Mouse (Mus musculus) neural tube, embryonic 13.5 days (tissue): Measurements from ENCODE around the gene Vmn1r221. TPM values are rescaled to one million over a fixed set of nuclear protein-coding genes. Genes with fewer than 3 reads are reported as not detected.
"Not testable (repeated sequence)": the region's sequence is repeated elsewhere in the genome, so short reads cannot be mapped to it uniquely, and the experiment has no call there.

Experiments used
- ATAC-seq: fragments of 200-750 bp; cut with Nextera tagmentation; 2 replicates; pipeline ENCODE4 v1.8.0; 2017; ENCODE audit warnings: low read depth, mild to moderate bottlenecking, moderate TSS enrichment, moderate library complexity
- H3K27ac ChIP-seq: fragments of 300-500 bp; sonication (generic); replicated peaks from 2 replicates; pipeline ENCODE4 v1.5.1; 2015; ENCODE audit warnings: moderate library complexity, mild to moderate bottlenecking, inconsistent platforms
- H3K27me3 ChIP-seq: fragments of 300-500 bp; sonication (generic); 2 replicates; pipeline ENCODE4 v1.6.1; 2015; ENCODE audit warnings: mild to moderate bottlenecking, inconsistent platforms
- H3K36me3 ChIP-seq: fragments of 300-500 bp; sonication (generic); 2 replicates; pipeline ENCODE4 v1.6.1; 2015; ENCODE audit warnings: mild to moderate bottlenecking, inconsistent platforms
- H3K4me1 ChIP-seq: fragments of 300-500 bp; sonication (generic); replicated peaks from 2 replicates; pipeline ENCODE4 v1.6.1; 2015; ENCODE audit warnings: inconsistent platforms
- H3K4me2 ChIP-seq: fragments of 300-500 bp; sonication (generic); 2 replicates; pipeline ENCODE4 v1.6.1; 2015; ENCODE audit warnings: inconsistent platforms, mild to moderate bottlenecking, moderate library complexity
- H3K4me3 ChIP-seq: fragments of 300-500 bp; sonication (generic); 2 replicates; pipeline ENCODE4 v1.5.1; 2015; ENCODE audit warnings: mild to moderate bottlenecking, inconsistent platforms
- H3K9ac ChIP-seq: fragments of 300-500 bp; sonication (generic); 2 replicates; pipeline ENCODE4 v1.6.1; 2015; ENCODE audit warnings: moderate library complexity, mild to moderate bottlenecking, inconsistent platforms
- H3K9me3 ChIP-seq: fragments of 300-500 bp; sonication (generic); 2 replicates; pipeline ENCODE4 v1.6.1; 2016; ENCODE audit warnings: inconsistent platforms
- WGBS: fragments of 180-500 bp; shearing (Covaris S2); methylation state at CpG from one replicate; pipeline ENCODE4 v1.1.7; 2015; 5-methylcytosine and 5-hydroxymethylcytosine counted together
- polyA plus RNA-seq: library from polyadenylated mRNA; unstranded; fragments of >200 nt; fragmentation: Nextera tagmentation; extraction: Ambion mirVana; gene quantifications from 2 replicates; pipeline ENCODE4 v1.2.1, GENCODE M21; 2015

Vmn1r221 gene
- not detected in 2 replicates for polyA plus RNA-seq

- not testable (repeated sequence) for H3K9me3 ChIP-seq, H3K9ac ChIP-seq, H3K27me3 ChIP-seq, H3K4me3 ChIP-seq, ATAC-seq, H3K36me3 ChIP-seq, H3K27ac ChIP-seq, H3K4me1 ChIP-seq, H3K4me2 ChIP-seq
- 87% methylated on average over 2 of the region's 2 CpGs for WGBS
Observed at GRCm38 (mm10) chr13:23213827-23214226, at the start of gene Vmn1r221. Vmn1r221 (plus strand) TSS chr13:23214127.

DNA sequence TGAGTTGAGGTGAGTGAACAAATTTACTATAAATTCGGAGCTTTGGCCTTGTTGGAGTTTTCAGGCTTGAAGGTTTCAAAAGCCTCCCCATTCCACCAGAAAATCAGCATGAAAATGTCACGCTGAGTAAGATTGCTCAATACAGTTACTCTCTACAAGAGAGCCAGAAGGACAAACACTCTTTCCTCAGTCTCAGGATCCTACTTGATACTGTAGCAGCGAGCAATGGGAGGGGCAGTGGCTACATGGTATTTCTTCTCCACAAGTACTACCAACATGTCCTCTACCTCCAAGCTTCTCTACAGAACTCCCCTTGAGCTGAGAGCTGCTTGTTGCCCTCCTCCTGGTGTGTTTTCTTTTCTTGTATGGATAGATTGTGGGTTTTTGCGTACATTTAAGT is 47.5 kb upstream of the Vmn1r221 start:
- not testable (repeated sequence) for H3K9me3 ChIP-seq, H3K36me3 ChIP-seq, H3K27me3 ChIP-seq, ATAC-seq, H3K27ac ChIP-seq, H3K4me1 ChIP-seq, H3K4me2 ChIP-seq, H3K4me3 ChIP-seq, H3K9ac ChIP-seq
- WGBS: 85% methylated on average over 4 of the region's 4 CpGs

GRCm38 (mm10) chr13:23187875-23188274 is 26.1 kb upstream of the Vmn1r221 start, which contains the start of gene Vmn1r220:
Vmn1r220 (minus strand) TSS chr13:23187975.
- Histone ChIP-seq H3K27ac (no peak within 1 kb of the TSS), H3K27me3 (no peaks in the 10 kb centered on the region), H3K9me3 (no peaks in the 10 kb centered on the region), H3K4me2 (no peak within 1 kb of the TSS), H3K4me1 (no peaks in the 10 kb centered on the region), H3K36me3 (no peaks in the 10 kb centered on the region), H3K9ac (no peak within 1 kb of the TSS), H3K4me3 (no peak within 1 kb of the TSS)
- no peak for ATAC-seq
- WGBS: 90% methylated on average over 2 of the region's 2 CpGs

GRCm38 (mm10) chr13:23203885-23204284 is 10.0 kb upstream of the Vmn1r221 start:
- WGBS: 79% methylated on average over 1 of the region's 1 CpGs
- not testable (repeated sequence) for H3K4me3 ChIP-seq, ATAC-seq, H3K36me3 ChIP-seq, H3K4me1 ChIP-seq, H3K9ac ChIP-seq, H3K9me3 ChIP-seq, H3K27me3 ChIP-seq, H3K4me2 ChIP-seq, H3K27ac ChIP-seq

DNA sequence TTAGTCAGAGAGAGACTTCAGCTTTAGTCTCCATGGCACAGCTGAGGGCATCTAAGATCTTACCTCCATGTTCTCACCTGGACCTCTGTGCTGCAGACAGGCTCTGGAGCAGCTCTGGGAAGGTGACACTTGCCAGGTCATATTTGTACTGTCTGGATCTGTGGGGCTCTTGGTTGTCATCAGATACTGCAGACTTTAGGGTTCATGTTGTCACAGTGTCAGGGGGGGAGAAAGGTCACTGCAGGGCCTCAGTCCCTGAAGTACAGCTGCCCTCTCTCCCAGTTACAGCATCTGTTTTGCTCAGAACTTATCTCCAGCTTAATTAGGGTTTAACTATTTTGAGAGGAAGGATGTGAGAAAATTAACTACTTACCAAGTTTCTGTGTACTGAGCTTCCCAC is 21.9 kb downstream of the Vmn1r221 start, which contains the start of gene Vmn1r222:
Gene Vmn1r222, minus strand, starts transcription at position 101 of the 400 bp plus-strand sequence.
- H3K27ac ChIP-seq, H3K4me3 ChIP-seq, H3K9ac ChIP-seq, H3K4me1 ChIP-seq, H3K4me2 ChIP-seq, H3K36me3 ChIP-seq, H3K9me3 ChIP-seq, ATAC-seq, H3K27me3 ChIP-seq: not testable (repeated sequence)

DNA sequence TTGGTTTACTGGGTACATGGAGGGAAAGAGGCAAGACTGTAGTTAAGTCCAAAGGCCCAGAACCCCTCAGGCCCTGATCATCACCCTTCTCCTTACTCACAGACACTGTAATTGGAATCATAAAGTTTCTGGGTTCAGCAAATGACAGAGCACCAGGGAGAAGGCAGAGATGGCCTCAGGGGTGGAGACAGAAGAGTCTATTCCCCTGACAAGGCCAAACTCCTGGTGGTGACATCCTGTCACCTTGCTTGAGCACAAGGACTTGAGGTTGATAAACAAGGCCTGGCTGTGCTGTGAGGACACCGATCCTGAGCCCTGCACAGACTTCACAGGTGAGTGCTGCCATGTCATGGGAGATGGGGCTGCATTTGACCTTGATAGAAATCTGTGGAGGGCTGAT is 32.9 kb downstream of the Vmn1r221 start, which contains the start of gene Vmn1r223:
Gene Vmn1r223, plus strand, starts transcription at position 301 of the 400 bp plus-strand sequence.
- not testable (repeated sequence) for H3K4me2 ChIP-seq

DNA sequence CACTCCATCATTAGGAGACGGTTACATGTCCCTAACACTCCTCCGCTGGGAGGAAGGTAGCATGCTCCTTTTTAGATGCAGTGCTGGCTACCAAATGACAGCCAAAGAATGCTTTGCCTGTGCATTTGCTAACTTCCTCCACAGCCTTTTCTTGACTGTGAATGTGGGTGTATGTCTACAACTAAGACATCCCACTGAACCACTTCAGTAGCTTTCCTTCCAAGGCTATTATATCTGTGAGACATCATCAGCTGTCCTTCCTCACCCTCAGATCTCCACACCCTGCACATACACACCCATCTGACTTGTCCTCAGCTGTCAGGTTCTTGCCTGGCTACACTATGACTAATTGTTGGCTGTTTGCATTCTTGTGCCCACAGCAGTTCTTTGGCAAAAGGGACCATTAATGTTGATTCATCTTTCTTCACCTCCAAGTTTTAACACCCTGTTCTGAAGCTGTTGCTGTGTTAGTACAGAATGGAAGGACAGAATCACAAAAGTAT is 44.7 kb downstream of the Vmn1r221 start:
- no peak overlapping the region for H3K4me2 ChIP-seq
- H3K9me3 ChIP-seq: 0 out of 2 replicates have a peak, but pooled peaks cover 3% of the 10 kb centered on the region
- H3K4me3 ChIP-seq: no peak overlapping the region
- H3K36me3 ChIP-seq: no peaks in the 10 kb centered on the region
- no peak for ATAC-seq
- no peaks in the 10 kb centered on the region for H3K27me3 ChIP-seq
- H3K9ac ChIP-seq: no peak overlapping the region
- H3K27ac ChIP-seq: no peak overlapping the region
- 95% methylated on average over 2 of the region's 2 CpGs for WGBS
- no peaks in the 10 kb centered on the region for H3K4me1 ChIP-seq

More for the DNA sequence above, 32.9 kb downstream of the Vmn1r221 start, which contains the start of gene Vmn1r223:
- not testable (repeated sequence) for H3K4me3 ChIP-seq, ATAC-seq, H3K27me3 ChIP-seq, H3K4me1 ChIP-seq, H3K9ac ChIP-seq, H3K36me3 ChIP-seq, H3K27ac ChIP-seq, H3K9me3 ChIP-seq
- WGBS: 77% methylated on average over 1 of the region's 1 CpGs

- not testable (repeated sequence) for H3K27ac ChIP-seq, H3K4me2 ChIP-seq, H3K9ac ChIP-seq, H3K36me3 ChIP-seq, H3K4me3 ChIP-seq, ATAC-seq, H3K9me3 ChIP-seq, H3K27me3 ChIP-seq
- WGBS: 85% methylated on average over 3 of the region's 3 CpGs
- 0 out of 2 replicates have a peak, but pooled peaks cover 15% of the 10 kb centered on the region for H3K4me1 ChIP-seq
Observed at GRCm38 (mm10) chr13:23268606-23269005, 54.7 kb downstream of the Vmn1r221 start.

GRCm38 (mm10) chr13:23269127-23269526 is 55.2 kb downstream of the Vmn1r221 start:
- WGBS: 56% methylated on average over 4 of the region's 4 CpGs
- H3K9ac ChIP-seq, H3K9me3 ChIP-seq, H3K4me3 ChIP-seq, H3K4me2 ChIP-seq, H3K36me3 ChIP-seq, H3K27ac ChIP-seq, H3K27me3 ChIP-seq: not testable (repeated sequence)
- H3K4me1 ChIP-seq: 0 out of 2 replicates have a peak, but pooled peaks cover 15% of the 10 kb centered on the region
- ATAC-seq: 0 out of 2 replicates have a peak, but pooled peaks have one; percentile 63

GRCm38 (mm10) chr13:23269681-23270080 is 55.8 kb downstream of the Vmn1r221 start:
- Histone ChIP-seq H3K9ac (peak overlapping the region; percentile 55; the same call in 1 of the 2 replicates), H3K27me3 (no peaks in the 10 kb centered on the region), H3K4me3 (peak overlapping the region; percentile 39), H3K4me2 (peak overlapping the region; percentile 53), H3K36me3 (no peaks in the 10 kb centered on the region), H3K4me1 (0 out of 2 replicates have a peak, but pooled peaks cover 15% of the 10 kb centered on the region), H3K9me3 (no peaks in the 10 kb centered on the region), H3K27ac (no peak overlapping the region)
- peak; percentile 33; the same call in 1 of the 2 replicates for ATAC-seq
- WGBS: 26% methylated on average over 11 of the region's 11 CpGs

- Histone ChIP-seq H3K4me3 (peak overlapping the region; percentile 39), H3K36me3 (no peaks in the 10 kb centered on the region), H3K4me2 (peak overlapping the region; percentile 53), H3K9me3 (no peaks in the 10 kb centered on the region), H3K27me3 (no peaks in the 10 kb centered on the region), H3K4me1 (0 out of 2 replicates have a peak, but pooled peaks cover 15% of the 10 kb centered on the region), H3K9ac (peak overlapping the region; percentile 55; the same call in 1 of the 2 replicates), H3K27ac (no peak overlapping the region)
- peak; percentile 91 for ATAC-seq
- 2% methylated on average over 34 of the region's 34 CpGs for WGBS
Observed at GRCm38 (mm10) chr13:23270321-23271101, 56.6 kb downstream of the Vmn1r221 start.
